Mouse (Mus musculus) layer of hippocampus, postnatal 25 days (tissue): ENCODE measurements at regions not wholly inside any gene's neighbourhood (a gene's known extent, or its start where the extent isn't known, plus 50 kb on each side); places are given as distances from the start of the nearest gene placed in this dataset.

Source experiments
- DNase-seq, 2 experiments: peaks; one replicate each; pipeline ENCODE4 v3.0.0; 2022; ENCODE audit warnings: mixed read lengths in 2 of 2, low spot score in 1 of 2; ENCODE audit errors: extremely low spot score in 1 of 2

- no peak for DNase-seq
Observed at GRCm38 (mm10) chr6:127374464-127375143, 72.0 kb upstream of the Parp11 start.

- DNase-seq = no peak
Observed at GRCm38 (mm10) chr6:127375144-127375529, 71.5 kb upstream of the Parp11 start.

- DNase-seq = no peak
Observed at GRCm38 (mm10) chr6:127375711-127376199, 70.9 kb upstream of the Parp11 start.

GRCm38 (mm10) chr6:127378701-127379100 lies 67.9 kb upstream of the Parp11 start:
- no peak for DNase-seq

- no peak for DNase-seq
Observed at GRCm38 (mm10) chr6:127379511-127379910, 67.1 kb upstream of the Parp11 start.

- no peak for DNase-seq
Observed at GRCm38 (mm10) chr6:127381148-127381888, 65.3 kb upstream of the Parp11 start.

- DNase-seq = no peak
Observed at GRCm38 (mm10) chr6:127391258-127392011, 55.2 kb upstream of the Parp11 start.

- no peak for DNase-seq
Observed at GRCm38 (mm10) chr6:127392012-127392798, 54.4 kb upstream of the Parp11 start.

GRCm38 (mm10) chr6:127392799-127393172 lies 53.9 kb upstream of the Parp11 start:
- DNase-seq = no peak

- no peak for DNase-seq
Observed at GRCm38 (mm10) chr6:127393907-127394600, 52.6 kb upstream of the Parp11 start.
